Mouse (Mus musculus) granulocyte monocyte progenitor cell, adult 5-6 weeks (primary cell): ENCODE data around the gene Uap1l1. TPM values are rescaled to one million over a fixed set of nuclear protein-coding genes. Genes with fewer than 3 reads are reported as not detected.
A peak's percentile ranks its signal among the peaks of the same experiment; 100 is the strongest.

ENCODE experiments used
- ATAC-seq: replicated peaks from 2 replicates; pipeline ENCODE4 v1.8.0; 2016; ENCODE audit warnings: mild to moderate bottlenecking, moderate TSS enrichment, inconsistent platforms; ENCODE audit not compliant: poor library complexity, severe bottlenecking
- total RNA-seq, 2 experiments: library from RNA; stranded (forward) in 1 of 2; stranded (reverse) in 1 of 2; fragments of 200-712, 200-1000 nt in 1 of 2; fragments of >200 nt in 1 of 2; fragmentation: Nextera tagmentation in 1 of 2; gene quantifications; 2 replicates each; pipeline ENCODE4 v1.2.3; 2014 to 2017

The Uap1l1 gene
- total RNA-seq, 2 experiments from 2014 or later: 18.4 to 55.6 TPM

- peak; percentile 91 for ATAC-seq
Observed at GRCm38 (mm10) chr2:25371764-25372643, 6.5 kb upstream of the Uap1l1 start, which contains the start of gene Sapcd2. Gene Sapcd2 (plus strand): TSS chr2:25372321.

- no peak for ATAC-seq
Observed at GRCm38 (mm10) chr2:25369996-25370395, 4.5 kb upstream of the Uap1l1 start.

GRCm38 (mm10) chr2:25364761-25365090 lies 756 bp downstream of the Uap1l1 start:
- ATAC-seq: no peak

- ATAC-seq: no peak
Observed at GRCm38 (mm10) chr2:25364313-25364712, 1.2 kb downstream of the Uap1l1 start.

DNA sequence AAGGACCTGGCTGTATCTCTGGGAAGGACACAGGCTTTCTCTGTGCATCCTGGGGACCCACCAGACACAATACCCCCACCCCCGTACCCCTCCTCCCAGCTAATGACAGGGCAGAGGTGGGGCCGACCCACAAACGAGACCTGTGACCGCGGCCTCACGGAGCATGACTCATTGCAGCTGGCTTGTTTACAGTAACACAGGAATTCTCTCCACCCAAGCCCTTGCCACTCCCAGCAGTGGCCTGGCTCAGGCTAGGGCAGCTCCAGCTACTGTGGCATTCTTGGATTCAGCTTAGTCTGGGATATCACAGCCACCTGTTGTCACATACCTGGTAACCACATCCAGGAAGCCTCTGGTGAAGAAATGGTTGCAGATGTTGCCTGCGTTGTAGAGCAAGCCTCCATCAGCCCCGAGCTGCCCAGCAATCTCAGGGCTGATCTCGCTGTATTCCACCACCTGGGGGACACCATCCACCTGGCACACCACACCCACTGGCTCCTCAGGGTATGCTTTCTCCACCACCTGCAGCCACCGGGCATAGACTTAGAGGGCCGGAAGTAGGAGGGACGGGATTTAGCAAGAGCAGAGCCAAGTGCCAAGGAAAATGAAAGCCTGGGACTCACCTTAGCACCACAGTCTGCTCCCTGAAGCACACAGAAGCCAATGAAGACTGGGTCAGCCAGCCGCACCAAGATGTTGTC lies 1.9 kb downstream of the Uap1l1 start:
- ATAC-seq: no peak

- no peak for ATAC-seq
Observed at GRCm38 (mm10) chr2:25359848-25360247, 5.6 kb downstream of the Uap1l1 start.

GRCm38 (mm10) chr2:25356208-25357079 lies 9.0 kb downstream of the Uap1l1 start, which contains the start of gene Dpp7:
Gene Dpp7 (minus strand): TSS chr2:25356359.
- ATAC-seq: peak; percentile 36

DNA sequence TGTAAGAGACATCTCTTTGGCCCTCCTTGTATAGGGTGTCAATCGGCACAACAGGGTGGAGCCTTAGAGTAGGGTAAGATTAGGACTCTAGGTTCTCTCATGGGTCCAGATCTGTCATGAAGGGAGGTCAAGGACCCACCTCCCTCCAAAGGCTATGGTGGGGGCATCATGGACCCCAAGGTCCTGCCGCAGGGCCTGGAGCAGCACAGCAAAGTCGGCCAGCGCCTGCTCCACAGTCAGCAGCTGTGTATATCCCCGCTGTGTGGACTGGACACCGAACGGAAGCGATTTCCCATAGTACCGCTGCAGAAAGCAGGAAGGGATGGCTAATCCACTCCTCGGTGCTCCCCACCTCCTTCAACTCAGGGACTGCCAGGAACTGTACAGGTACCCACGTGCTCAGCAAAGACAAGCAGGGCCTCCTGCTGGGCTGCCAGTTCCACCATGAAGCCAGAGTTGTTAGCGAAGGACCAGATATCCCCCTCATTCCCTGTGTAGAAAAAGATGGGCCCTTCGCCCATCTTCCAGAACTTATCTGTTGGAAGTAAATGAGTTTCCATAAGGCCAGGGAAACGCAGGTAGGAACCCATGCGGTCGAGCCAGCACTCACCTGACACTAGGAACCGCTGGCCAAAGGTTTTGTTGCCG lies 9.9 kb downstream of the Uap1l1 start:
- ATAC-seq: no peak

- ATAC-seq: no peak
Observed at GRCm38 (mm10) chr2:25354211-25354610, 11.3 kb downstream of the Uap1l1 start.

GRCm38 (mm10) chr2:25350701-25351100 lies 14.8 kb downstream of the Uap1l1 start:
- no peak for ATAC-seq

DNA sequence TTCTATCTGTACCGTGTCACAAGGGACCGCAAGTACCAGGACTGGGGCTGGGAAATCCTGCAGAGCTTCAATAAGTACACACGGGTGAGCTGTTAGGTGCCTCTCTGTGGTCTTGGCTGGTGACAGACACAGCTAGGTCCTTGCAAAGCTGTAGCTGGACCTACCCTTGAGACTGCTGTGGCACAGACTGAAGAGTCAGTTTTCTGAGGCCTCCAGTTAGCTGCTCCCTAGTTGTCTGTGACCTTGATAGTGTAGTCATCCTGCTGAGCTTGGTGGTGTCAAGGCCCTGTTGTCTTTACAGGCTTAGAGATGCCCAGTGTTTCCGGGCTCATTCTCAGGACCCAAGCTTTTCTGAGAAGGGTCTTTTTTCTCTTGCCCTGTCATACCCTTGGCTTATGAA lies 16.0 kb downstream of the Uap1l1 start:
- ATAC-seq: no peak

DNA sequence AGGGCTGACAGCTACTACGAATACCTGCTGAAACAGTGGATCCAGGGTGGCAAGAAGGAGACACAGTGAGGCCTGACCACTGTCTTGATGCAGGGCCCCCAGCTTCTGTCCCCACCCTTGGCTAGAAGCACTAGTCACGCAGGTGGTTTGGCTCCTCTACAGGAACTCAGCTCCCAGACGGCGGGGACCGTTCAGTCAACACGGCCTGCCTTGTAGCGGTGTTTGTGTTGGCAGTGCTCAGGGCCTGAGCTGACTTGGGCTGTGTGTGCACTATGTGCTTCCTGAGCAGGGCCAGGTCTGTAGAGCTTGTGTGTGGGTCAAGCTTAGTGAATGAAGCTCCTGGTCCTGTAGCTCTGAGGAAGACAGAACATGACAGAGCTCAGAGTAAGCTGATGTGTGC lies 17.3 kb downstream of the Uap1l1 start:
- ATAC-seq: no peak

- peak; percentile 90 for ATAC-seq
Observed at GRCm38 (mm10) chr2:25338303-25338702, 27.2 kb downstream of the Uap1l1 start.

DNA sequence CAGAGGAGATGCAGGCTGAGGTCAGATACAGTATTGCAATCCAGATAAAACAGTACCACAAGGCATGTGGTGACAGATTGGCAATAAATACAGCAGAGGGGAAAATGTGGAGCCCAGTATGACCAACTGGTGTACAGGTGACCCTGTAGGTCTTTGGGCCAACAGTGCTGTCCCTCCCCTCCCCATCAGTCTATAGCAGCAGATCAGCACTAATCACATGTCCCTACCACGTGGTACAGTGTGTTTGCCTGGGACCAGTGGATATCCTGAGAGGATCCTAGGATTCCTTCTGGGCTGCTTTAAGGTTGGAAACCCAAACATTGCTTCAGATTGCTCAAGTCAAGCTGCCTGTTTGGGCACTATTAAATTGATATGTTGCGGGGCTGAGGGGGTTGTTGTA lies 31.9 kb downstream of the Uap1l1 start:
- no peak for ATAC-seq

GRCm38 (mm10) chr2:25332286-25333160 lies 33.0 kb downstream of the Uap1l1 start, which contains the start of gene Man1b1:
Gene Man1b1 (plus strand): TSS chr2:25332338.
- peak; percentile 94 for ATAC-seq

DNA sequence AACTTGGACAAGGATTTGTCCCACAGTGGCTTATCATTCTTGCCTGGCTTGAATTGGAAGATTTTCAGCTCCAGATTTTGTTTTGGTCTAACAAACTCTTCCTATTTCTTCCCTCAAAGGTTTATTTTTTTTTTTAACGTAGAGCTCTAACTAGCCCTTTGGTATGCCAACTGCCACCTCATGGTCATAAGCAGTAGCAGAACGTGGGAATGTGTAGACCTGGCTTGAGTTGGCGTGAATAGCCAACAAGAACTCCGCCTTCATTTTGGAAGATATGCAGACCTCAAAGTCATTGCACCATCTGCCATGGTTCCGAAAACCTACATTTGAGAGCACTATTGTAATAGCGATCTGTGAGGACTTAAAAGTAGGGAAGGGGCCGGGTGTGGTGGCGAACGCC lies 34.0 kb downstream of the Uap1l1 start:
- ATAC-seq: no peak

GRCm38 (mm10) chr2:25328440-25328839 lies 37.0 kb downstream of the Uap1l1 start:
- no peak; the same call in 1 of the 2 replicates for ATAC-seq

DNA sequence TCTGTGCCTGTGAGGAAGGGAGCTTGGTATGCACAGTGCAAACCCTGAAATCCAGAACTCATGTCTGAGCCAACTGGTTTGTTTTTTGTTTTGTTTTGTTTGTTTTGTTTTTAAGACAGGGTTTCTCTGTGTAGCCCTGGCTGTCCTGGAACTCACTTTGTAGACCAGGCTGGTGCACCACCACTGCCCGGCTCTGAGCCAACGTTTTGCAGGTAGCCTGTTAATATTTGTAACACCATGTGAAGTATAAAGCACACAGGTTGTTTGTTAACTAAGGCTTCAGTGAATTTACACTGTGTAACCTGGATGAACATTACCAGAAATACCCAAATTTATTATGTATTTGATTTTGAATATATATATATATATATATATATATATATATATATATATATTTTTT lies 39.4 kb downstream of the Uap1l1 start:
- ATAC-seq: no peak

DNA sequence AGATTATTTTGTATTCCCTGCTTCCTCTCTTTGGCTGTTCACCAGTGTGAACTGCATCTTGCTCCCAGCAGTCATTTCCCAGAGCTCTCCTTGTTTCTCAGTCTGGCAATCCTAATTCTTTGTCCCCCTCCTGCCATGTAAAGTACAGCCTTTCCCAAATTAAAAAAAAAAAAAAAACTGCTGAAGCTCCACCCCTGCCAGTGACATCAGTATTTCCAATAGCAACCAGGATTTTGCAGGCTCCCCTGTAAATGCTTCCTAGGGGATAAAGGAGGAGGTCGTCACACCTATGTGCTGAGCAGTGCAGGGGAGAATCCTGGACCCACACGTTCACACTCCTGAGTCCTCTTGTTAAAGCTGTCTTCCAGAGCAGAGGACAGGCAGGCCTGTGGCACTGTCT lies 45.4 kb downstream of the Uap1l1 start:
- ATAC-seq: no peak
